Mouse (Mus musculus) neural tube, embryonic 15.5 days (tissue): ENCODE measurements around the gene Thap4. TPM values are rescaled to one million over a fixed set of nuclear protein-coding genes. Genes with fewer than 3 reads are reported as not detected.

Experiments used
- ATAC-seq: fragments of 200-750 bp; cut with Nextera tagmentation; 2 replicates; pipeline ENCODE4 v1.8.0; 2017; ENCODE audit warnings: mild to moderate bottlenecking, moderate TSS enrichment, moderate library complexity; ENCODE audit not compliant: low FRiP score
- H3K27ac ChIP-seq: fragments of 300-500 bp; sonication (generic); replicated peaks from 2 replicates; pipeline ENCODE4 v1.5.1; 2015; ENCODE audit warnings: mild to moderate bottlenecking, inconsistent platforms
- H3K27me3 ChIP-seq: fragments of 300-500 bp; sonication (generic); replicated peaks from 2 replicates; pipeline ENCODE4 v1.6.1; 2015; ENCODE audit warnings: inconsistent platforms
- H3K36me3 ChIP-seq: fragments of 300-500 bp; sonication (generic); 2 replicates; pipeline ENCODE4 v1.6.1; 2015; ENCODE audit warnings: inconsistent platforms
- H3K4me1 ChIP-seq: fragments of 300-500 bp; sonication (generic); 2 replicates; pipeline ENCODE4 v1.6.1; 2015; ENCODE audit warnings: inconsistent platforms
- H3K4me2 ChIP-seq: fragments of 300-500 bp; sonication (generic); 2 replicates; pipeline ENCODE4 v1.6.1; 2015; ENCODE audit warnings: inconsistent platforms, mild to moderate bottlenecking, moderate library complexity
- H3K4me3 ChIP-seq: fragments of 300-500 bp; sonication (generic); replicated peaks from 2 replicates; pipeline ENCODE4 v1.5.1; 2015; ENCODE audit warnings: mild to moderate bottlenecking, inconsistent platforms
- H3K9ac ChIP-seq: fragments of 300-500 bp; sonication (generic); replicated peaks from 2 replicates; pipeline ENCODE4 v1.6.1; 2015; ENCODE audit warnings: mild to moderate bottlenecking, inconsistent platforms
- H3K9me3 ChIP-seq: fragments of 300-500 bp; sonication (generic); replicated peaks from 2 replicates; pipeline ENCODE4 v1.6.1; 2016; ENCODE audit warnings: inconsistent platforms
- WGBS: fragments of 180-500 bp; shearing (Covaris S2); methylation state at CpG from one replicate; pipeline ENCODE4 v1.1.7; 2015; ENCODE audit warnings: mixed read lengths; 5-methylcytosine and 5-hydroxymethylcytosine counted together
- polyA plus RNA-seq: library from polyadenylated mRNA; unstranded; fragments of >200 nt; fragmentation: Nextera tagmentation; extraction: Ambion mirVana; gene quantifications from 2 replicates; pipeline ENCODE4 v1.2.1, GENCODE M21; 2015

Gene Thap4
- polyA plus RNA-seq, 1 experiment from 2014 or later = 45.4 TPM

GRCm38 (mm10) chr1:93740671-93741070 lies 14.0 kb downstream of the Thap4 start:
- Histone ChIP-seq H3K36me3 (0 out of 2 replicates have a peak, but pooled peaks cover 7% of the 10 kb centered on the region), H3K4me1 (no peaks in the 10 kb centered on the region), H3K9me3 (no peaks in the 10 kb centered on the region), H3K27me3 (no peaks in the 10 kb centered on the region), H3K4me2 (no peak overlapping the region), H3K27ac (no peak overlapping the region), H3K9ac (no peak overlapping the region), H3K4me3 (no peak overlapping the region)
- ATAC-seq = no peak
- WGBS = 91% methylated on average over 2 of the region's 2 CpGs

DNA sequence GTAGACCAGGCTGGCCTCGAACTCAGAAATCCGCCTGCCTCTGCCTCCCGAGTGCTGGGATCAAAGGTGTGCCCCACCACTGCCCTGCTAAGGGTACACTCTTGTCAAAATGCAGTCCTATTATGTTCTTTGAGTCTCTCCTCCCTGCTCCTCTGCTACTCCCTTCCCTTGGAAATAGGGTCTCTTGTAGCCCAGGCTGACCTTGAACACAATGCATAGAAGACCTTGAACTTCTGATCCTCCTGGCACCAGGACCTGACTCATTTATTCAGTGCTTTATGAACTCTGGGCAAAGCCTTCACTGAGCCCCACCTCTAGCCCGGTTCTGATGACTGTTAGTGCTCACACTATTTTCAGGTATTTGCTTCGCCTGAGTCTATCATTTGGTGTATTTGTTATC lies 17.0 kb downstream of the Thap4 start:
- H3K27me3 ChIP-seq = no peaks in the 10 kb centered on the region
- H3K36me3 ChIP-seq = 0 out of 2 replicates have a peak, but pooled peaks cover 3% of the 10 kb centered on the region
- 0 out of 2 replicates have a peak, but pooled peaks cover 2% of the 10 kb centered on the region for H3K4me1 ChIP-seq
- 99% methylated on average over 5 of the region's 5 CpGs for WGBS
- no peak overlapping the region for H3K4me2 ChIP-seq
- H3K9me3 ChIP-seq = no peaks in the 10 kb centered on the region
- H3K27ac ChIP-seq = no peak overlapping the region
- no peak for ATAC-seq
- no peak overlapping the region for H3K9ac ChIP-seq
- H3K4me3 ChIP-seq = no peak overlapping the region

- no peak overlapping the region for H3K27ac ChIP-seq
- 93% methylated on average over 3 of the region's 3 CpGs for WGBS
- no peaks in the 10 kb centered on the region for H3K9me3 ChIP-seq
- H3K36me3 ChIP-seq = 0 out of 2 replicates have a peak, but pooled peaks cover 3% of the 10 kb centered on the region
- H3K4me2 ChIP-seq = no peak overlapping the region
- H3K9ac ChIP-seq = no peak overlapping the region
- H3K4me1 ChIP-seq = peaks cover 17% of the 10 kb centered on the region
- no peak overlapping the region for H3K4me3 ChIP-seq
- ATAC-seq = no peak
- H3K27me3 ChIP-seq = no peaks in the 10 kb centered on the region
These were observed 18.8 kb downstream of the Thap4 start for GRCm38 (mm10) chr1:93735859-93736258.

DNA sequence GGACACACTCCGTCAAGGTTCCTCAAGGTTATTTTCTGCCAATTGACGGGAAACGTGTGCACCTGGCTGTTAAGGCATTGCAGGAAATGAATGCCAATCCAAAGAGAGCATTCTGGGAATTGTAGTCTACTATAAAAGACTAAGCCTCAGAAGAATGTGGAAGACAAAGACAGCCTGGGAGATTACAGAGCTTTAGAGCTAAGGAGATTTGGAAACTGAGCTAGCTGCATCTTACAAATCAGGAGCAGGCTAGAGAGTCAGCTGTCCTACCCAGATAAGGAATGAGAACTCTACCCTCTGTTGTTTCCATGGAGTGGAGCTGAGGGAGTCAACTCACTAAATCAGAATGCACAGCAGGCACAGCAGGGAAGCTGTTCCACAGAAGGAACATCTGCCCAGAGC lies 22.8 kb downstream of the Thap4 start:
- peak overlapping the region; percentile 28 for H3K4me2 ChIP-seq
- WGBS = 11% methylated on average over 3 of the region's 3 CpGs
- no peak overlapping the region for H3K9ac ChIP-seq
- H3K4me3 ChIP-seq = no peak overlapping the region
- H3K36me3 ChIP-seq = no peaks in the 10 kb centered on the region
- no peaks in the 10 kb centered on the region for H3K27me3 ChIP-seq
- peaks cover 18% of the 10 kb centered on the region for H3K4me1 ChIP-seq
- H3K27ac ChIP-seq = peak overlapping the region; percentile 70
- H3K9me3 ChIP-seq = no peaks in the 10 kb centered on the region
- peak; percentile 69 for ATAC-seq

- Histone ChIP-seq H3K9me3 (no peaks in the 10 kb centered on the region), H3K27me3 (no peaks in the 10 kb centered on the region), H3K36me3 (no peaks in the 10 kb centered on the region), H3K4me3 (no peak overlapping the region), H3K4me2 (0 out of 2 replicates have a peak overlapping the region, but pooled peaks have one; percentile 9), H3K4me1 (peaks cover 18% of the 10 kb centered on the region), H3K27ac (no peak overlapping the region), H3K9ac (no peak overlapping the region; the same call in 1 of the 2 replicates)
- WGBS = 91% methylated on average over 5 of the region's 5 CpGs
- peak; percentile 21 for ATAC-seq
These were observed 23.6 kb downstream of the Thap4 start for GRCm38 (mm10) chr1:93731103-93731502.

DNA sequence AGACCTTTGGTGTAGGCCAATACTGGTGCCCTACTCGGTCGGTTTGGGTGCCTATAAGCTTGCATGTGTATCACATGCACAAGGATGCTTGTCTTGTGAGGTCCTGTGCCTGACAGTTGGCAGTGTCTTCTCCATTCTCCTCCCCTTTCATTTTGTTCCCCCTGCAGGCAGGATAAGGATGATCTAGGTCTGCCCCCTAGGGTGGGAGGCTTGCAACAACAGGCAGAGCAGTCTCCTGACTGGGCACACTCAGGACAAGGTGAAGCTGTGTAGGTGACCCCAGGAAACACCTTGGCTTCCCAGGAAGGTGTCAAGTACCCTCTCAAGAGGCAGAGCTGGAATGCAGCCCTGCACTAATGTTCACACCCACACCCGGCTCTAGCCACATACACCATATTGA lies 27.7 kb downstream of the Thap4 start:
- no peak for ATAC-seq
- Histone ChIP-seq H3K4me2 (no peak overlapping the region), H3K9me3 (no peaks in the 10 kb centered on the region), H3K36me3 (peaks cover 18% of the 10 kb centered on the region; the same call in 1 of the 2 replicates), H3K27ac (no peak overlapping the region), H3K27me3 (no peaks in the 10 kb centered on the region), H3K4me1 (peaks cover 11% of the 10 kb centered on the region), H3K4me3 (no peak overlapping the region), H3K9ac (no peak overlapping the region)
- WGBS = 73% methylated on average over 3 of the region's 3 CpGs

DNA sequence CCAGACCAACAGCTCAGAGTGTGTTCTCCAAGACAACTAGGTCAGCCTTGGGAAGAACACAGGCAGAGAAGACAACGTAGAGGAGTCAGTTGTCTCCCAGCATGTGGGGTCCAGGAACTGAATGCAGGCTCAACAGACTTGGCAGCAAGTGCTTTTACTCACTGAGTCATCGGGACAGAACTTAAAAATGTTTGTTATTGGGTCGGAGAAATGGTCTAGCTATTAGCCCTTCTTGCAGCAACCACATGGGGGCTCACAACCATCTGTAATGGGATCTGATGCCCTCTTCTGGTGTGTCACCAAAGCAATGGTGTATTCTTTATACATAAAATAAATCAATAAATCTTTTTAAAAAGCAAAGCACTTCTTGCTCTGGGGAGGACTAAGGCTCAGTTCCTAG lies 28.5 kb downstream of the Thap4 start:
- H3K27me3 ChIP-seq = no peaks in the 10 kb centered on the region
- no peak overlapping the region for H3K4me3 ChIP-seq
- H3K9ac ChIP-seq = no peak overlapping the region
- H3K27ac ChIP-seq = no peak overlapping the region
- WGBS = 90% methylated on average over 3 of the region's 3 CpGs
- H3K4me1 ChIP-seq = peaks cover 4% of the 10 kb centered on the region; the same call in 1 of the 2 replicates
- H3K4me2 ChIP-seq = no peak overlapping the region
- no peaks in the 10 kb centered on the region for H3K9me3 ChIP-seq
- no peak for ATAC-seq
- peaks cover 18% of the 10 kb centered on the region; the same call in 1 of the 2 replicates for H3K36me3 ChIP-seq

- peaks cover 18% of the 10 kb centered on the region; the same call in 1 of the 2 replicates for H3K36me3 ChIP-seq
- no peak for ATAC-seq
- H3K27ac ChIP-seq = no peak overlapping the region
- no peaks in the 10 kb centered on the region for H3K4me1 ChIP-seq
- H3K27me3 ChIP-seq = no peaks in the 10 kb centered on the region
- no peaks in the 10 kb centered on the region for H3K9me3 ChIP-seq
- no peak overlapping the region for H3K9ac ChIP-seq
- no peak overlapping the region for H3K4me3 ChIP-seq
- WGBS = 92% methylated on average over 5 of the region's 5 CpGs
- H3K4me2 ChIP-seq = no peak overlapping the region
These were observed 29.0 kb downstream of the Thap4 start for GRCm38 (mm10) chr1:93725665-93726064.

GRCm38 (mm10) chr1:93724623-93725022 lies 30.0 kb downstream of the Thap4 start:
- 79% methylated on average over 3 of the region's 3 CpGs for WGBS
- Histone ChIP-seq H3K9ac (no peak overlapping the region), H3K9me3 (no peaks in the 10 kb centered on the region), H3K4me1 (no peaks in the 10 kb centered on the region), H3K27ac (no peak overlapping the region), H3K4me3 (no peak overlapping the region), H3K36me3 (peaks cover 18% of the 10 kb centered on the region; the same call in 1 of the 2 replicates), H3K27me3 (no peaks in the 10 kb centered on the region), H3K4me2 (no peak overlapping the region)
- no peak for ATAC-seq

DNA sequence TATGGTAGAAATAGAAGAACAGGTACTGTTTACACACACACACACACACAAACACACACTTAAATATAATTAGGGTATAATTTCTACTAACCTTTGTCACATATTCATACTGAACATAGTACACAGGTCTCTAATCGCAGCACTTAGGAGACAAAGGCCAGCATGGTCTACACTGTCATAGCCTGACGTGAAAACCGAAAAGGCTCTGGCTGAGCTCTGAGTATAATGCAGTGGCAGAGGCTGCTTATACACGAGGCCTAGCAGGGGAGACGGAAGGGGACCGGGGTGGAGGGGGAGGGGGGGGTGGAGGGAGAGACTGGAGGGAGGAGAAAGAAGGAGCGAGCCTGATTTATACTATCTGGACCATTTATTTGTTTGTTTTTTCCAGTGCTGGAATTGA lies 33.1 kb downstream of the Thap4 start:
- Histone ChIP-seq H3K27me3 (no peaks in the 10 kb centered on the region), H3K9me3 (no peaks in the 10 kb centered on the region), H3K9ac (no peak overlapping the region), H3K4me1 (no peaks in the 10 kb centered on the region), H3K4me2 (no peak overlapping the region), H3K36me3 (peaks cover 20% of the 10 kb centered on the region; the same call in 1 of the 2 replicates), H3K27ac (no peak overlapping the region), H3K4me3 (no peak overlapping the region)
- 64% methylated on average over 7 of the region's 7 CpGs for WGBS
- no peak for ATAC-seq

DNA sequence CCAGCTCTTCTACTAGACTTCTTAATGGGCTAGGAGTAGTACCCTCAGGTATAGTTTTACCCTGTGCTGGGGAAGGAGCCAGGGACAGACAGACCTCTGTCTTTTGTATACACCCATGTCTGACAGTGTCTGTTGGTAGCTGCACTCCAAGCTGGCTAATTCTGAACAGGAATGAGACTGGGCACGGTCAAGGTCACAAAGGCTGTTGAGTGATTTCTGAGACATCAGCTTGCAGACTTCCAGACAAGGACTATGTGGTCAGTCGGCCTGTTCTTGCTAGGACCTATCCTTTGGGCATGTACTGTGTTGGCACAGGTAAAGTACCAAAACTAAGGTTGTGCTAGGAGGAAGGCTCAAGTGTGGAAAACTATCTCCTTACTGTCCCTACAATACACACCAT lies 38.5 kb downstream of the Thap4 start:
- Histone ChIP-seq H3K4me1 (no peaks in the 10 kb centered on the region), H3K9me3 (no peaks in the 10 kb centered on the region), H3K4me2 (no peak overlapping the region), H3K27me3 (no peaks in the 10 kb centered on the region), H3K4me3 (no peak overlapping the region), H3K9ac (no peak overlapping the region), H3K36me3 (peaks cover 23% of the 10 kb centered on the region), H3K27ac (no peak overlapping the region)
- 92% methylated on average over 2 of the region's 2 CpGs for WGBS
- no peak for ATAC-seq

DNA sequence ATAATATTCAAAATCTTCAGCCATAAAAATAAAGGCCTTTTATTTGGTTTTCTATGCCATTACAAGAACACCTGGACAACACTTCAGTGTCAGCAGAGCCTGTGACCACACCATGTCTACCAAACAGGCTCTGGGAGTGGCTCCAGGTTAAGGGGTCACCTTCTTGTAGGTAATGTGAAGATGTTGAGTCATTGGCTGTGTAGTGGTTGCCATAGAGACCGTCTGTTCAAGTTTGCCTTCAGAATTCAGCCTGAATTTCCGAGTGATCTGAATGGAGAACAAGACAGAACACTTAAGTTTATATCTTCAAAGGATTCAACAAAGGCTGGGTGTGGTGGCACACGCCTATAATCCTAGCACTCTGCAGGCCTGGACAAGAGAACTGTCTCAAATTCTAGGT lies 49.3 kb downstream of the Thap4 start:
- ATAC-seq = no peak
- H3K4me1 ChIP-seq = no peaks in the 10 kb centered on the region
- no peak overlapping the region for H3K4me3 ChIP-seq
- no peak overlapping the region for H3K4me2 ChIP-seq
- WGBS = 64% methylated on average over 3 of the region's 3 CpGs
- H3K9ac ChIP-seq = no peak overlapping the region
- H3K27me3 ChIP-seq = no peaks in the 10 kb centered on the region
- H3K9me3 ChIP-seq = no peaks in the 10 kb centered on the region
- no peak overlapping the region for H3K27ac ChIP-seq
- H3K36me3 ChIP-seq = peaks cover 21% of the 10 kb centered on the region
